Mouse (Mus musculus) kidney, postnatal 4 days (tissue): ENCODE data around the gene Ttc6.

Experiments
- DNase-seq, 2 experiments: peaks; one replicate each; pipeline ENCODE4 v3.0.0; 2021; ENCODE audit warnings: mixed read lengths in 2 of 2

Ttc6 gene

DNA sequence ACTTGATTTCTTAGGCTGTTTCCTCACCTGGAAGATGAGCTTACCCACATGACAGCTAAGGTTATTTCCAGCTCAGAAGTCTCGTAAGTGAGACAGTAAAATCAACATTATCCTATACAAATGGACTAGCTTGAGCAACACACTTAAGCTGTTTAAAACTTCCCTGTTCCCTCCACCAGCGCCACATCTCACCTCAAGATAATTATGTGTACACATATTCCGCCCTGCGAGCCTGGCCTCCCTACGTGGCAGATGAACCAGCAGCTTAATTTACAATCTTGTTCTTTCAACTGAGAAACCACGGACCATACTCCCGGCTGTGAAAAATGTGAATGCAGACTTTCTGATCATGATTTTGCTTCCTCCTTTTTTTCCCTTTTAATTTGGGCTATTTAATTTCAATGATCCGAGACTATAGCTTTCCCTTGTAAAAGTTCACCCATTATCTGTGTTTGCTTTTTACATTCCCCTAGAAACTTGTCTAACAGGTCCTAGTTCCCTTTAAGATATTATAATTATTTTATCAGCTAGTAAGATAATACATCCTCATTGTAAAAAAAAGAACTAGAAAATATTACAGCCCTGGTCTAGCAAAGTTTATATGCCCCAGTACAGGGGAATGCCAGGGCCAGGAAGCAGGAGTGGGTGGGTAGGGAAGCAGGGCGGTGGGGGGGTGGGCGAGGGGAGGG is 99.2 kb downstream of the Ttc6 start:
- DNase-seq: no peak

DNA sequence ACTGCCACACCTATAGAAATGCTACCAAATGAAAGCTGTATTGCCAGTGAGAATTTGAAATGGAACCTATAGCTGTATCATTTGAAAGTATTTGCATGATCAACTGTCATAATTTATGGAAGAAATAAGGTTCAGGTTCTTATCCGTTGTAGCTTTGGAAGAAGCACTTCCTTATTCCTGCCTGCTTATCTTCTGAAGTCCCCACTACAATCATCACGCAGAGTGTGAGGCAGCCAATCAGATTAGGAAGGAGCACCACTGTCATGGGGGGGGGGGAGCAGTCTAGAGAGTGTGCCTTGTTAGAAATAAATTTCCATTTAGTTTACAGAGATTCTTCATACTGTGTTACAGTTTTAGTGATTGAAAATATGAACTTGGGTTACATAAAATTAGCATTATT is 108.5 kb downstream of the Ttc6 start:
- no peak for DNase-seq

DNA sequence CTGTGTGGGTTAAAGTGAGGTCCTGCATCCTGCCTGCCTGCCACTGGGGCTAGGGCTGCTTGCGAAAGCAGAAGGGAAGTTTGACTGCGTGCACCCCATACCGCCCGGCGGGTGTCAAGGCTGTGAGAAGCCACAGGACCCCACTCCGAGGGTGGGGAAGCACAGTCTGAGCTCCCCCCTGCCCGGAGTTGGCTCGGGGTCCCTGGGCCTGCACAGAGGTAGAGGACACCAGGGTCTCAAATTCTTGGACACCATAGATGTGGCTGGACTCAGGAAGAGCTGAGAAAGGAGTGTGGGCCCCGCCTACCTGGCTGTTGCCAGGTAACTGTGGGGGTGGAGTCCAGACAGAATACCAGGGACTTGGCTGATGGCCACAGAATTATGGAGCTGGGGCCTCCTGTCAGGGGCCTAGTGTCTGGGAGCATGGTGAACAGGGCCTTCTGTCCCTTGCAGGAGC is 121.1 kb downstream of the Ttc6 start:
- DNase-seq: peak; percentile 2 to 8

DNA sequence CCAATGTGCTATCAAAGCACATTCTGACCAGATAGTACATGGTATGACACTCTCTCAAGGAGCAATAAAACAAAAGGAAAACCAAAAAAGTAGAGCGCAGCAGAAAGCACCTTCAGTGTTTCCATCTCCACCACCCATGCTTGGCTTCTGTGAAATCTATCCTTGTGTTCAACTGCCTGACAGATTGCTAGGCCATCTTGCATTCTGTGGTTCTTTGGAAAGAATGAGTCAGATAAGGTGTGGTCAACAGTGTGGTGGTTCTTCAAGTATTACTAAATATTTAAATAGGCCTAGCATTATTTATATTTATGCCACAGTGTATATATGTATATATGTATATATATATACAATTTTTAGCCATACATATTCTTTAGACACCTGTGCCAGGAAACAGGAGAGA is 146.1 kb downstream of the Ttc6 start:
- DNase-seq: no peak

DNA sequence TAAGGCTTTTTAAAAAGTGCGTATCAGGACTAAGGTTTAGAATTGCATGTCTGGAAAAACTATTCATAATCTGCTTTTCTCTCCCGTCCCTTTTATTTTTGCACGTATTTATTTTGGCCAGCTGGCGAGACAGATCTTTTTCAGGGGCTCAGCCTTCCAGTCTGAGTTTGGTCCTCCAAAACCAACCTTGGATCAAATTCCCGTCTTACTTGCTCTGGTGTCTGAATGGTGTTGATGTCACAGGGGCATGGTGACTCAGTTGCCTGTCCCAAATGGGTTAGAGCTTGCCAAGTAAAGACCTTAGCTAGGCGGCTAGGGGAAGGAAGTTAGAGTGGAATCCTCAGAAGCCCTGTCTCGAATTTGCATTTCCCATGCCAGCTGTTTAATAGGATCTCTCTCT is 200.8 kb downstream of the Ttc6 start:
- DNase-seq: no peak

DNA sequence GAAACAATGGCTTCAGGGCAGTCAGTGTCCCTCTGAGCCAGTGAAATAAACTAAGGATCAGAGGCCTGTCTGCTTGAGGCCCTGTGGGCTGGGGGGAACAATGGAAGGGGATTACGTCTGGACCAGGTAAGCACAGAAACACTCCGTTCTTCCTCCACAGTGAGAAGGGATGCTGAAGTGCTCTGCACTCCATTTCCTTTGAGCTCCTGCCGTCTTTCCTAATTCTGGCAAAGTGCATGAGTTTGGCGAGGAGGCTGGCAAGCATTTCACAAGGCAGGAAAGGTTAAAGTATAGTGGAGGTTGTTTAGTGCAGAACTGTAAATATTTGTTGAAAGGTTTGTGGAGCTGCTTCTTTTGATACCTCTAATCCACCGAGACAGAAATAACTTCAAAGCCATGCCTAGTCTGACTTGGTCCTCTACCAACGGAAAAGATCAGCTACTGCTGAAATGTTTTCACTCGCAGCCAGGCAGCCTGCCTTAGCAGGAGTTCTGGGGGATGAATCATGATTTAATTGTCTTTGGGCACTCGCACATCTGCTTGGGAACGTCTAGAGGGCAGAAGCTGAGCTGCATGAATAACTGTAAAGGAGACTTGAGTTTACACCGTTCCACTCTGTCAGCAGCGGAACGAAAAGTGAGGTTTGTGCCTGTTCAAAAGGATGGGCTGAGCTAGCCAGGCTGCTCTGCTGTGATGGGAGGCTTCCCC is 212.5 kb downstream of the Ttc6 start:
- peak; percentile 2 to 22 for DNase-seq

DNA sequence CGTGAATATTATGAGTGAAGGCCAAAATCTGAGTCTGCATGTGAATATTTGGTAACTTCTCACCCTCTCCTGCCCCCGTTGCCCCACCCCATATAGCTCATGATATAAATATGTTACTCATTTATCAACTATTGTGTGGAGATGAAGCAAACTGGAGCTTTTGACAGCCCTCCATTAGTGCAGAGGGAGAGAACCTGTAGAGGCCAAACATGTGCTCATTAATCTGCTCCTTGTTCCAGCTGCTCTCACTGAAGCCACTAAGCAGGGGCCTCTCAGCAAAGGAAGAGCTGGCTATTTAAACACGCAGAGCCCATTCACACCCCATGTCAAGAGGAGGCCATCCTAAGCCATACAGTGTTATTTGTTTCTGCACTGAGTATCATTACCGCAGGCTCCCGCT is 218.0 kb downstream of the Ttc6 start:
- DNase-seq: no peak

DNA sequence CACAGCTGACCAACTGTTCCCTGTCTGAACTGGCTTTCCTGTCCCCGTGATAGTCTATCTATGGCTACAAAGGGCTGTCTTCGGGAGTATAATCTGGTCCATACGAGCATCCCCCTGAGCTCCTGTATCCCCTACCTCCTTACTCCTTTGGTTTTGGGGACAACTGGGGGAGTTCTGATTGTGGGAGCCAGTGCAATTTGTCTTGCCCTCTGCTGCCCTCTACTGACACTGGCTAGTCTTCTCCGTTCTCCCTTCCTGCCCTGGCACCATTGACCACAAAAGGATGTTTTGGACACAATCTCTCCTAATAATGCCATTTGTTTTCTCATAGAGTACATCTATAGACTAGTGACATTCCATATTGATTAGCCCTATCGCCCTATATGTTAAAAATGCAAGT is 223.6 kb downstream of the Ttc6 start:
- DNase-seq: peak; percentile 39 to 47
